Mouse (Mus musculus) brain, adult 2 months (tissue): ENCODE measurements at regions not wholly inside any gene's neighbourhood (a gene's known extent, or its start where the extent isn't known, plus 50 kb on each side); places are given as distances from the start of the nearest gene placed in this dataset.

Experiments
- DNase-seq: peaks from one replicate; pipeline ENCODE4 v3.0.0; 2011; ENCODE audit warnings: low read depth, low spot score

DNA sequence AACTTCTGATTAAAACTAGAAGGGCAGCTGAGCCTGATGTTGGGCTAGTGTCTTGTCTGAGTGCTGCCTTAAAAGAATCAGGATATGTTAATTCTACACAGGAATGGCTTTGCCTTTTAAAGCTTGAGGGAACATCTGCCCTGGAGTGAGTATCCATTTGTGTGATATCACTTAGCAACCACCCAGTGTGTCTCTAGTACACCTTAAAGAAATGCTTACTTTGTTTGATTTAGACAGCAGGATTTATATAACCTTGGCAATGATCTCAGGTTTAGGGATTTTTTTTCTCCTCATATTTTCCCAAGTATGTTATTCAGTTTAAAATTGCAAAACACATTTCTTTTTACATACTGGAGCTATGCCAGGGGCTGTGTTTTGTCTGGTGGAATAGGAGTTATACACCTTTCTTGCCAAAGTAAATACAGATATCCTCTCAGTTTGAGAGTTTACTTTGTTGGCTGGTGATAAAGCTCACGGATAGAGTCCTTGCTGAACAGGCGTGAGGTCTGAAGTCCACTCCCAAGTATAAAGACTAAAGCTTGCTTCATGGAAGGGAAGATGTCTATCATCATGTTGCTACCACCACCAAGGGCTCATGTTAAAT is 206.6 kb downstream of the Rsl24d1 start:
- no peak for DNase-seq

DNA sequence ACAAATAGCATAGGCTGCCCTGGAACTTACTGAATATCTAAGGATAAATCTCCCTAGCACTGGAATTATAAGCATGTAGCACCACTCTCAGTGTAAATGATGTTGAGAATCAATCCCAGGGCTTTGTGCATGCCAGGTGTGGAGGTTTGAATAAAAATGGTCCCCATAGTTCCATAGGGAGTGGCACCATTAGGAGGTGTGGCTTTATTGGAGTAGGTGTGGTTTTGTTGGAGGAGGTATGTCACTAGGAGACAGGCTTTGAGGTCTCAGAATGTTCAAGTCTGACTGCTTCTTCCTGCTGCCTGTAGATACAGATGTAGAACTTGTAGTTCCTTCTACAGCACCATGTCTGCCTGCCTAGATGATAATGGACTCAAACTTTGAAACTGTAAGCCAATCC is 217.8 kb downstream of the Rsl24d1 start:
- DNase-seq, result no peak

DNA sequence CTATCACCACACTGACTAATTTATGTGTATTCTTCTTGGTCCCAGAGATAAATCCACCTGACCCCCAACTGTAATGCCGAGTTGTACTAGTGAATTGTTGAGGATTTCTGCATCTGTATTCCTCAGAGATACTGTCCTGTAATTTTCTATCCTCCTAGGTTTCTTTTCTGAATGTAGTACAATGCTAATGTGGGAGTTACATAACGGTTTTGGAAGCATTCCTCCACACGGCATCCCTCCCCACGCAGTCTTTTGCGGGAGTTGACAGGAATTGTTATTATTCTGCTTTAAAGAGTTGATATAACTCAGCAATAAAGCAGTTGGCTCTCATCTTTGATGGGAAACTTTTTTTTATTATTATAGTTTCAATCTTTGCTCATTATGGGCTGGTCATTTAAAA is 222.8 kb downstream of the Rsl24d1 start:
- peak; percentile 74 for DNase-seq

DNA sequence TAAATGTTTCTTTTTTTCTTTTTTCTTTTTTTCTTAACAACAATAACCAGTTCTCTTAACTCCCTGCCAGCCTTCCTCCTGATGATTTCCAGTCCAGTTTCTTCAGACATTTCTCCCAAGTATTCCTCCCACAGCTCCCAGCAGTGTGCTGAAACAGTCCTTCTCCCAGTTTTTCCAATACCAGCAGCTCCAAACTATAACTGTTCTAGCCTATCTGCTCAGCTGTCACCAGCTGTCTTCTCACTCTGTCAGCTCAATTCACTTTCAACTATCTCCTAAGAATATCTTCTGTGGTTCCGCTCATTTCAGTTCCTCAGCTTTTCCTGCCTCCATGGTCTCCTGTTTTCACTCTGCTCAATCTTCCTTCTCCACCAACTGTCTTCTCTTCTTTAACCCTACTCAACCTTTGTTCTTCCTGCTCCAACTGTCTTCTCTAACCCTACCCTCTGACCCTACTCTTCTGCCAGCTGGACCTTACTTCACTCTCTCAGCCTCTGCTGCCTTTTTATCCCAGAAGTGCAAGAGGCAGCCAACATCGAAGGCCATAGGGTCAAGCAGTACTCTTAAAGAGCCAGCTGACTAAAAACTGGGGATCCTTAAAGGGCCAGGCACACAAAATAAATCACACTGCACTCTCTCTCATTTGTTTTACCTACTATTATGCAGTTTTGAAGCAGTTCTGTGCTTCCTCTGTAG is 224.0 kb downstream of the Rsl24d1 start:
- peak; percentile 58 for DNase-seq

DNA sequence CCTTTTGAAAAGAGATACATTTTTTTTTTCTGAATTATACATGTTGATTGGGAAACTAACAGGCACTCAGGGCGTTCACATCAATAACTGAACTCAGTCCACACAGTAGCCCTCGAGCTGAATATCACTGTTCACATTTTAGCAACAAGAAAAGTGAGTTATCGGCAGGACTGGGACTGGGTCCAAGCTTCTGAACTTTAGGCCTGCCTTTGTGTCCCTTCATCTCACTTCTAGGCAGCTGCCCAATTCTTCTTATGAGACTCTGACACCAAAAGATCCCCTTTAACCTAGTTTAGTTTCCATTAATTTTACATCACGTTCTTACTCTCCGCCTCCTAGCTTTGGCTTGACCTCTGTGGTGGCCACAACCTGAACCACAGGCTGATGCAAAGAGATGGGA is 242.7 kb downstream of the Rsl24d1 start:
- DNase-seq, result no peak

DNA sequence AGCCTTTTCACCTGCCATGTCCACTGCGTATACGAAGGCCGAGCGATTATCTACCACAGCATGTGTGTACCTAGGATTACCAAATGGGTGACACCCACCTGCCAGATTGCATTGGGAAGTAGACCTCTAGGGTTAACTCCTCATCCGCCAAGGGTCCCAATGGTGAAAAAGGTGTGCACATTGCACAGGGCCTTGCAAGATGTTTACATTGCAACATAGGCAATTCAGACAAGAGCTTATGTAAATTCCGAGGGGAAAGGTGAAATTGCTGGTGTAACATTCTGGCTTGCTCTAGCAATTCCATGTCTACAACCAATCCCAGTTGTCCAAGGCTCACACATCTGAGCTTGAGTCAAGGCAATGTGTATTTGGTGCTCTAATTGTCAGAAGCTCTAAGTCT is 245.7 kb downstream of the Rsl24d1 start:
- no peak for DNase-seq

DNA sequence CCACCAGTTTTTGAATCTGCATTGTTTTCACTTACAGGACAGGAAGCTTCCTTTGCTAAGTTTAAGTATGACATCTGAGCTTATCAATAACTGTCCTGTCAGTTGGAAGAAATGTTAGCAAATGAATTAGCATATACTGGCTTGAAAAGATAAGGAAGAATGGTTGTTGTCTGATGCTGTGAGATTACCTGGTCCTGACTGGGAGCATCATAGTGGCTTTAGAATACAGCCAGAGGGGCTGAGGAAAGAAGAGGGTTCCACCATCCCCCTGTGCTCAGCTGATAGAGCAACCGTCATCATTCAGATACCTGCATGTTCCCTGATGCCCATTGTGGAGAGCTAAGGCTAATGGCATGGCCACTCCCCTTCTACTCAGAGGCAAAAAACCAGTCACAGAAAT is 267.5 kb downstream of the Rsl24d1 start:
- no peak for DNase-seq

DNA sequence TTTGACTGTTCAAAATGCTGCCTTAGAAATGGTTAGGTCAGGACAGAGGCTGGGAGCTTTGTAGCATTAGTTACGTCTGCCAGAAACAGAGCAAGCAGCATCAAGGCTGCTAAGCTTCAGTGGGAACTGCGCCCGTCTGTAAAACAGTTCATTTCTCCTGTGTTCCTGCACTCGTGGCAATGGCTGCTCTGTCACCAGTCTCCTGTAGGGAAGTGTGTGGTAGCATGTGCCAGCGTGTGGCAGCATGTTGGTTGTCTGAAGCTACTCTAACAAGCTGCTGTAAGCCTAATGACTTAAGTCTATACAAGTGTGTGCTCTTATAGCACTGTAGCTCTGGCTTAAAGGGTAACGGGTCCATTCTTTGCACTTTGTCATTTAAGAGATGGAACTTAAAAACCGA is 278.8 kb downstream of the Rsl24d1 start:
- no peak for DNase-seq

DNA sequence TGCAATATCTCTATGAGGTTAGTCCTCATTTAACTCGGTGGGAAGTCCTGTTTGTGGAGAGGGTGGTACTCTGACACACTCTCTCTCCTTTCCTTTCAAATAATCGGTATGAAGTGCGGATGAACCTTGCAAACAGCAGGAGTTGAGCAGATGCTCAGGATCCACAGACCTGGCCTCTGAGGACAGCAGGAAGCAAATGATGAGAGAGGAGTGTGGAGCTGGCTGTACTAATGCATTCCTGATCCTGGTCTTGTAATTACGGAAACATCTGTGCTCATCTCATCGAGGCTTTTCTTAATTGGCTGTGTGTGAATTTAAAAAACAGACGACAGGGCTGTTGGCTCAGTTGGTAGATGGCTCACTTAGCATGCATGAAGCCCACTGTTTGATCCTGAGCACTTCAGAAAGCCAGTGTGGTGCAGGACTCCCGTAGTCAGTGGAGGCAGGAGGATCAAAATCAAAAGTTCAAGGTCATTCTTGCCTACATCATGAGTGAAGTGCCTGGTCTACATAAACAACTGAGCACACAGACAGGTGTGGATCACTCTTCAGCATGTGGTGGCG is 300.2 kb downstream of the Rsl24d1 start:
- no peak for DNase-seq

DNA sequence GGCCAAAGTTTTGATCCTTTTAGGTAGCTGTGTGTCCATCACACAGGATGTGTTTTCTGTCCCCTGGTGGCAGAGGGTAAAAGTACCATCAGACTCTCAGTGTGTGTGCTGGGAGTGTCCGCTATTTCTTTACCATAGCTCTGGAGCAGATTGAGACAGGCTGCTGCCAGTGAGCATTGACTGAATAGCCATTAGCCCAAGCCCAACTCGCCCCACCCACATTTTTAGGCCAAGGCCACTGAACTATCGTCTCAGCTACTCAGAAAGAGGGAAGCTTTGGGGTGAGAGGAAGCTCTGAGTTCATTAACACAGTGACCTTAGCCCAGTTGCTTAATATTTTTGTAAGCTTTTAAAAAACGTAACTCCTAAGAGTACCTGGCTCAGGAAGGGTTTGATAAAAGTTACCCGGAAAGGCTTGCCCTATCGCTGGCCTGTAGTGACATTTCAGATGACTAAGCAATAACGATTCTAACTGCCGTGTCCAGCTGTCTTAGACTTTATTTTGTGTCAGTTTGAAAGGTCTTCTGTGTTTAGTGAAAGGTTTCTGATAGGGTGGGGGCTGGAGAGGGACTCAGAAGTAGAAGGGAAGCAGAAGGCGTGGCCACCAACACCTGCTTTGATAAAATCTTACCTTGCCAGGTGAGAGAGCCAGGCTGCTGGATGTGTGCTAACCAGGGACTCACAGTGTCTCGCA is 303.0 kb downstream of the Rsl24d1 start:
- no peak for DNase-seq
